Mouse (Mus musculus) layer of hippocampus, postnatal 36 days (tissue): ENCODE data around the gene Clk3. TPM values are rescaled to one million over a fixed set of nuclear protein-coding genes. Genes with fewer than 3 reads are reported as not detected.

Experiments
- DNase-seq, 2 experiments: peaks; one replicate each; pipeline ENCODE4 v3.0.0; 2022
- total RNA-seq, 2 experiments: library from RNA; stranded (reverse); gene quantifications; 2 replicates each; pipeline ENCODE4 v1.2.3; 2021

The Clk3 gene
- total RNA-seq, 2 experiments from 2014 or later, result 81.0 to 81.9 TPM

- DNase-seq, result no peak
Measured at GRCm38 (mm10) chr9:57770214-57770613, 4.6 kb upstream of the Clk3 start.

- DNase-seq, result no peak
Measured at GRCm38 (mm10) chr9:57769539-57770069, 3.9 kb upstream of the Clk3 start.

GRCm38 (mm10) chr9:57767231-57767630 lies 1.6 kb upstream of the Clk3 start:
- no peak for DNase-seq

- no peak for DNase-seq
Measured at GRCm38 (mm10) chr9:57766431-57766830, 771 bp upstream of the Clk3 start.

- peak; percentile 94 to 95 for DNase-seq
Measured at GRCm38 (mm10) chr9:57764974-57765363, 691 bp downstream of the Clk3 start.

- DNase-seq, result peak; percentile 77 to 83
Measured at GRCm38 (mm10) chr9:57764147-57764973, 1.3 kb downstream of the Clk3 start.

- DNase-seq, result no peak
Measured at GRCm38 (mm10) chr9:57762563-57762991, 3.1 kb downstream of the Clk3 start.

GRCm38 (mm10) chr9:57761563-57762551 lies 3.8 kb downstream of the Clk3 start:
- DNase-seq, result no peak

GRCm38 (mm10) chr9:57760416-57761146 lies 5.1 kb downstream of the Clk3 start:
- no peak for DNase-seq

GRCm38 (mm10) chr9:57759289-57759688 lies 6.4 kb downstream of the Clk3 start:
- peak; percentile 57 to 69 for DNase-seq

GRCm38 (mm10) chr9:57758528-57758927 lies 7.1 kb downstream of the Clk3 start:
- DNase-seq, result peak; percentile 75 to 78

- DNase-seq, result no peak
Measured at GRCm38 (mm10) chr9:57757578-57757977, 8.1 kb downstream of the Clk3 start.

GRCm38 (mm10) chr9:57750901-57751300 lies 14.8 kb downstream of the Clk3 start:
- DNase-seq, result no peak

GRCm38 (mm10) chr9:57748831-57749230 lies 16.8 kb downstream of the Clk3 start:
- no peak for DNase-seq

- DNase-seq, result peak in 1 of 2 experiments; percentile 59
Measured at GRCm38 (mm10) chr9:57748137-57748536, 17.5 kb downstream of the Clk3 start.

GRCm38 (mm10) chr9:57747067-57747466 lies 18.6 kb downstream of the Clk3 start:
- no peak for DNase-seq

GRCm38 (mm10) chr9:57744462-57745091 lies 21.1 kb downstream of the Clk3 start:
- peak in 1 of 2 experiments; percentile 47 for DNase-seq

GRCm38 (mm10) chr9:57739863-57740262 lies 25.8 kb downstream of the Clk3 start:
- DNase-seq, result no peak

- DNase-seq, result no peak
Measured at GRCm38 (mm10) chr9:57733606-57734005, 32.1 kb downstream of the Clk3 start.

GRCm38 (mm10) chr9:57728312-57728711 lies 37.3 kb downstream of the Clk3 start:
- no peak for DNase-seq

- DNase-seq, result no peak
Measured at GRCm38 (mm10) chr9:57724701-57725100, 41.0 kb downstream of the Clk3 start.

GRCm38 (mm10) chr9:57723796-57724195 lies 41.9 kb downstream of the Clk3 start:
- DNase-seq, result no peak
